Mouse (Mus musculus) liver, adult 2 months (tissue): Measurements from ENCODE around the gene Nbea.

Experiments
- CTCF ChIP-seq: fragments of 200-500 bp; IDR thresholded peaks from 2 replicates; pipeline ENCODE4 v1.5.1; 2011; ENCODE audit warnings: low read depth, low read length, control low read depth
- POLR2A ChIP-seq: fragments of 200-500 bp; IDR thresholded peaks from 2 replicates; pipeline ENCODE4 v1.6.1; 2011; ENCODE audit warnings: low read length, control low read depth; ENCODE audit not compliant: insufficient read depth; ENCODE audit errors: extremely low read depth

- TF ChIP-seq CTCF = no peak
- TF ChIP-seq POLR2A = no peak
These were observed 233.5 kb downstream of the Nbea start for GRCm38 (mm10) chr3:55949994-55950393.
